Mouse (Mus musculus) kidney, postnatal 36 days (tissue): ENCODE measurements around the gene Birc7.
A peak's percentile ranks its signal among the peaks of the same experiment; 100 is the strongest.

Experiments
- DNase-seq, 2 experiments: peaks; one replicate each; pipeline ENCODE4 v3.0.0; 2021 to 2022; ENCODE audit warnings: mixed read lengths in 2 of 2

Gene Birc7

DNA sequence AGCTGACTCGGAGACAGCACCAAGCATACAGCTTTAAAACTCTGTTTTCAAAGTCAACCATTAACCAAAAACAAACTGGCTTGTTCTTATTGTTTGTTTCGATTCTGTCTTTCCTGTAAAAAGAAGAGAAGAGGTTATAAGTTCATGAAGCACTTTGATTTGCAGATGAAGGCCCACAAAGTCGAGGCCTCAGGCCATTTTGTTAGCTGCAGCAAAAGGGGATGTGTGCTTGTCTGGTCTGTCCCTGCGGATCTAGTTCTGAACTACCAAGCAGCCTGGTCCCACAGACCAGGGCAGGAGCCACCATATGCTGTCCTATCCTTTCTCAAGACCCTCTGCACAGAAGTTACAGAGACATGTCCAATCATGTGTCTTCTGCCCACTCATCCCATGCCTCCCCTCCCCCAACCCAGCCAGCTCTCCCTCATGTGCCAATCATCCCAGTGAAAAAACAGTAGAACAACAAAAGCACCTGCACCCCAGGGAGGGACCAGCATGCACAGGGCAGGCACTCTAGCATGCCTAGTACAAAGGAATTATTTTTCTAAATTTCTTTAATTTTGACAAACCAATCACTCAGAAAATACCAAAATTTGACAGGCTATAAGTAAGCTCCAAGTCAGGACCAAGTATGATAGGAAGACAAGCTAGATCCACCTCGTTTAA lies 23.1 kb upstream of the Birc7 start:
- no peak for DNase-seq

DNA sequence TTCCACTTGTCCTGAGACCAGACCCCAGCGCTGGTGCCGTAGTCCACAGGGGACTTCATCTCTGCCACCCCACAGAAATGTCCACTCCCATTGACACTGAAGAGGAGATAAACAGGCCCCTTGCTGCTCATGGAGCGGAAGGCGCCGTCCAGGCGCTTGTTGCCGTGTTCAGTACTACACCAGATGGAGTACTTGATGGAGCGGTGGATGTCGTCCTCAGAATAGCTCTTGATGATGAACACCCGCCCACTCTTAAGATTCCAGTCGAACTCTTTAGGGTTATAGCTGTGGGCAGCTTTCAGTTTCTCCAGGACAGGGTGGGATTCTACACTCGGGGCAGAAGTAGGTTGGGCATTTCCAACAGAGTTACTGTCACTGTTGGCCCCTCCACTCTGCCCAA lies 17.9 kb upstream of the Birc7 start:
- no peak for DNase-seq

DNA sequence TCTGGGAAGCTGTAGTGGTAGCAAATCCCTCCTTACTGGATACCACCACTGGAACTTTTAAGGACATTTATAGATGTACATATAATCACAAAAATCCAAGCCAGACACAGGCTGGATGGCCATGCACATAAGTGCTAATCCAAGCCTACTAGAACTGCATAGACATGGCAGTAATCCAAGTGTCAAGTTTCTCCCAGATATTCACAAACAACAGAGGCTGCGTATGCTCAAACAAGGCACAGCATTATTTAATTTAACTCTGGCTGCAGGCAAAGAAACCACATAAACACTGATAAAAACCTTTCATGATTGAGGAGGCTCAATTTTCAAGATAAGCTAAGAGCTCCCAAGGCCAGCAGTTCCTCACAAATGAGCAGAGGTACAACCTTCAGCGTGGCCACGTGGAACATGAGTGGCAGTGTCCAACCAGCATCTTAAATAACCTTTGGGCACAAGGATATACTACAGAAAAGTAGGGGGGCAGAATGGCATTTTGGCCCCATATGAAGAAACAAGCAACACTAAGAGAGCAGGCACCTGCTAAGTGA lies 12.9 kb upstream of the Birc7 start:
- no peak for DNase-seq

DNA sequence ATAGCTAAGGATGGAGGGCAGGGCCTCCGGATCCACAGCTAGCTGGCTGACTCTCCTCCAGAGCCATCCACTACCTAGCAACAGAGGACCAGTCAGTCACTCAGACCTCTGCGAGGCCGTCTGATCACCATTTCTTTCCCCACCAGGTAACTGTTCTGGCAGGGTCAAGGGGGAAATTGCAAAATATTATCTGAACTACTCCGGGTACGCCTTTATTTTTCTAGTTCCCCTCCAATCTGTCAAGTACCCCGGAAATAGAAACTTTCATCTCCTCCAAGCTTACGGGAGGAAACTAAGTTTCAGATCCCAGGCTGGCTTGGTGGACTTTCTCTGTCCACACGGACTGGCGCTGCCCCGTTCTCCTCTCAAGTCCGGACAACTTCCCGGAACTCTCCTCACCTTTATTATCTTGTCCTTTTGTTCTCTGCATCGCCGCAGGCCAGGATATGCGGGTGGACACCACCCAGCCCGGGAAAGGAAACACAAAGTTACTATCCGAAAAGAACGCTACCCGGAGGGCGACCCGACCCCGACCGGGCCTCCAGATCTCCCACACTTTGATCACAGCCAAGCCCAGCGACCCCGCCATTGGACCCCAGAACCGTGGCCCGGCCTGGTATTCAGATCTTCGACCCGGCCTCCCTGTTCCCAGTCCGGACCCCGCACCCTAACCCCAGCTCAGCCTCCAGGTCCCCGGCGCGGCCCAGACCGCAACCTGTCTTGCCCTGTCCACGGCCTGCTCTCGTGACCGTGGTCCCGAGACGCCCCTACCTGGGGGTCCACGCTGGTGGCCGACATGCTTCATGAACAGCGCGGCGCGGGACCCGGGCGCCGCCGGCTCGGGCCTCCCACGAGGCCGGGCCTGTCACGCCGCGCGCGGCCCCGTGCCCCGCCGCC lies 8.7 kb upstream of the Birc7 start:
- DNase-seq: peak; percentile 19 to 36

DNA sequence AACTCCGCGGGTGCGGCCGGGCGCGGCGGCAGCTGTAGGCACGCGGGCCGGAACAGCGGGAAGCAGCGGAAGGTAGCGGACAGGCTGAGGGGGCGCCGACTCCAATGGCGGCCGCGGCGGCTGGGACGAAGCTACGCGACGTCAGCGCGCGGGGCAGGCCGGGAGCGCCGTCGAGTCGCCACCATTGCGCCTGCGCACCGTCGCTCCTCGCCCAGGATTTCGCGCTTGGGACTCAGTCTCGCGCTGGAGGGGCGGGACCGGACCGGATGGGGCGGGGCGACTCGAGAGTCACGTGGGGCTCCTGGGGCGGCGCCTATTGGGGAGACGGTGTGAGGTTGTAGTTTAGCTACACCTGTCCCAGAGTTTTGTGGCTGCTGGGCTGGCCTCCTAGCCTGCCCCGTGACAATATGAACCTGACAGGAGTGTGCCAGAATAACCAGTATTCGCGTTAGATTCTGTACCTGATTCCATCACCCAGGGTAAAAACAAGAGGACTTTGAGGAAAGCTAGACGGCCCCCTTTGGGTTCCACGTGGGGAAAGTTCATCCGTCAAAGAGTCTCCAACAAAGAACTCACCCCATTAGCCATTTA lies 7.9 kb upstream of the Birc7 start, which contains the start of gene Ythdf1:
Ythdf1 (minus strand) TSS at position 140 of the 591 bp plus-strand sequence.
- DNase-seq: peak; percentile 97 to 99

DNA sequence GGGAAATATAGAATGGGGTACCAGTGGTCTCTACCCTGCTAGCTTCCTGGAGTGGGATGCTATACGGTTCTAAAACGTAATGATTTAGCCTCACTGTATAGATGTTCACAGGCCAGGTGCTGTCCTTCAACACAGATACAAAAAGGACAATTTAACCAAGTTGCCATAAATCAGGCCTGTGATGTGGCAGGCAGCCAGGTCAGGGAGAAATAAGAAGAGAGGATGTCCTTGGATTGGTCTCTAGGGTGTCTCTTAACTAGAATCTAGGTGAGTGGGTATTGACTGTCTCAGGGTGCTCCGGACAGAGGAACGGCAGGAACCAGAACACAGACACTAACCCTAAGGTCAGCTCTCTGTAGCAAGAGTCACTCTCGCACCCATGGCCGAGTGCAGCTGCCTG lies 6.1 kb upstream of the Birc7 start:
- no peak for DNase-seq

DNA sequence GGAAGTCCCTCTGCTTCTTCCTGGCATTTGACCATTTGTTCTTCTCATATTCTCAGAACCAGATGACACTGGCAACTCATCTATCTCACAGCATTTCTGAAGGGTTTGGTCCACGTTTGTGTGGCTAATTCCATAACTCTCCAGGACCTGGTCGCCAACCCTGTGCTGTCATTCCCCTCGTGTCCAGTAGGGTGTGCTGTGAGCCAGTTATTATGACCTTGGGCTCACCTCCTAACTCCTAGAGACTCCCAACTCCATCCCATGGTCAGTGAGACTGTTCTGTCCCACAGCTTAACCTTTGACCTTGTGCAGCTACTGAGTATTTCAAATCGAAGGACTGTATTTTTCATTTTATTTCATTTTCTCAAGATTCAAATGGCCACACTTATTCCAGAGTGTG lies 3.6 kb upstream of the Birc7 start:
- DNase-seq: peak; percentile 69 to 84

DNA sequence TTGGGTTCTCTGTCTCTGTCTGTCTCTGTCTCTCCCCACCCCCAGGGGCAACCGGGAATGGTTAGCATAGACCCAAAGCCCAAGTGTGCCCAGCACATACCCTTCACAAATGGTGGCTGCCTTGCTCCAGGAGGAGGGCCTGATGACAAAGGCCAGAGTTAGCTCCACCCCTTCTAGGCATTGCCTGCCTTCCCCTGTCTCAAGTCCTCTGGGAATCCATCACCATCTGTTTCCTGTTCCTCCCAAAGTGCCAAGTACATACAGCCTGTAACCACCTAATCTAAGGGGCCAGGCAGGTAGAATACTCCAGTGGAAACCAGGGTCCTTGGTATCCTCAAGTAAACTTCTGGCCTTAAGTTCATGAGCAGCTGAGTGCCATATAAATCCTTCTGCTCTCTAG lies 3.6 kb downstream of the Birc7 start:
- DNase-seq: no peak

DNA sequence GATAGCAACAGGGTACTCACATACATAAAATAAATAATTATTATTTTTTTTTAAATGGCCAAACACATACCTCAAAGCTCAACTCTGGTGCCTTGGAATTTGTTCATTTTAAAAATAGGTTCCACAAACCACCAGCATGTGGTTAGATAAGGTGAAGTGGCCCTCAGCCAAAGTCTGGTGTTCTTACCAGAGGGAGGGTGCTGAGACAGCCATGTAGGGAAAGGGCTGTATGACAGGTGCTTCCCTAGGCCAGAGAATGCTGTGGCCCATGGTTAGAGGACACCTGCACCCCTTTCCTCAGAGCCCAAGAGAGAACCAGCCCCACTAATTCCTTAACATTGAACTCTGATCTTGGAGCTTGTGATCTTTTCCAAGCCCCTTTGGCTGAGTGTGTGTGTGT lies 11.4 kb downstream of the Birc7 start:
- no peak for DNase-seq

DNA sequence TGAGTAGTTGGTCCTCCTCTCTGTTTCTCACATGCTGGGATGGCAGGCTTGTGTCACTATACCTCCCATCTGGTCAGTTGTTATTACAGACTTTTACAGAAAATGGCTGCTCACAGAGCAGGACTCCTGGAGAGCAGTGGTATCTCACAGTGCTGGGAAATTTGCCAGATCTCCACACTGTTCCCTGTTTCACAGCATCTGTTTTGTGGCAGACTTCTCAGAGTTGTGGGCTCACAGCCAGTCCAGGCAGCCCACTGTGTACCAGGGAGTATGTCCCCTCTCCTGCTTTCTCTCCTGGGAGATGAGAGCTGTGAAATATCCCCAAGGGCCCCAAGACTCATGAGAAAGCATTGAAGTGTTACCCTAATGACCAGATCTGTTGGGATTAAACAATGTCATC lies 13.0 kb downstream of the Birc7 start:
- no peak for DNase-seq

DNA sequence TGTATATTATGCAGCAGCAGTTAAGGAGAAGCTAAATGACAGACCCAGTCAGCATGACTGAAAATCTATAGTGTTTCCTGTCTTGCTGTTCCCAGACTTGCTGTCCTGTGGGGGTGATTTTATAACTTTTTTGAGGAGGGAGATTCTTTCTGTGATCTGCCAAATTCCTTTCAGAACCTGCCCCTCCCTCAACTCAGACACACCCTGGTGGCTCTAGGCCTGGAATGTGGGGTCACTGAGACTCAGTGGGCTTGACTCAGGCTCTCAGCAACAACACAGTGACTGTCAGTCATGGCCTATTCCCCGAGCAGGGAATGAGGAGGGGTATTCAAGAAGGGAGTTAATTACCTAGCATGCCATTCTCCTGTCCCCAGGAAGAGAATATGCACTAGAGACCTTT lies 21.1 kb downstream of the Birc7 start:
- DNase-seq: no peak

DNA sequence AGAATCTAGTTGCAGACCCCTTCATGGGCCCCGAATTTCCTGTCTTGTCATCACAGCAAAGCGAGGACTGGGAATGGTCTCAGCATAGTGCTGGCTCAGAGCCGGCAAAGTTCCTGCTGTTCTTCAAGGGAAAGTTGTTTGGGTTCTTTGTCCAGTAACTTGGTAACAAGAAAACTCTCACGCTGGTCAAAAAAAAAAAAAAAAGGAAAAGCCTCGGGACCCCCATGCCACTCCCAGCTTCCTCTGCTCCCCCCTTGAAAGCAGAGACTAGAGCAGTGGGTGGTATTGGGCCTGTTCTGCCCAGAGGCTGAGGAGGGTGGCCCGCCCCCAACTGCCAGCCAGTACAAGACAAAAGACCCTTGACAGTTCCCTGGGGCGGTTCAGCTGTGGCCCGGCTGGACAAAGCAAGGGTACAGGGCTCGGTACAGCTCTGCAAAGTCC lies 23.9 kb downstream of the Birc7 start:
- DNase-seq: no peak

DNA sequence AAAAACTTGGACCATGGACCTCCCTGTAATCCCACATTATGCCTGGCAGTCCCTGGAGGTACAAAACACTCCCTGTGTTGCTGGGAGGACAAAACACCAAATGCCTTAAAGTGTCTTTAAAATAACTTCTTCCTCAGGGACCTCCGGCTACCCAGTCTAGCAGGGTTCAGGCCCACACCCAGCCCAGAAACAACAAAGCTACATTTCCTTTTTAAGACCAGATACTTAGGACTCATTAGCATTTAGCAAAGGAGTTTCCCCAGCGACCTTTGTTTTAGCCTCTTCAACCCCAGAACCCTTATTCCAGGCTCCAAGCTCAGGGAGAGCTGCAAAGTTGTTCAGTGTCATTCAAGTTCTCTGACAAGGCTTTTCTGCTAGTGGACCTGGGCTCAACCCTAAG lies 24.8 kb downstream of the Birc7 start:
- no peak for DNase-seq

DNA sequence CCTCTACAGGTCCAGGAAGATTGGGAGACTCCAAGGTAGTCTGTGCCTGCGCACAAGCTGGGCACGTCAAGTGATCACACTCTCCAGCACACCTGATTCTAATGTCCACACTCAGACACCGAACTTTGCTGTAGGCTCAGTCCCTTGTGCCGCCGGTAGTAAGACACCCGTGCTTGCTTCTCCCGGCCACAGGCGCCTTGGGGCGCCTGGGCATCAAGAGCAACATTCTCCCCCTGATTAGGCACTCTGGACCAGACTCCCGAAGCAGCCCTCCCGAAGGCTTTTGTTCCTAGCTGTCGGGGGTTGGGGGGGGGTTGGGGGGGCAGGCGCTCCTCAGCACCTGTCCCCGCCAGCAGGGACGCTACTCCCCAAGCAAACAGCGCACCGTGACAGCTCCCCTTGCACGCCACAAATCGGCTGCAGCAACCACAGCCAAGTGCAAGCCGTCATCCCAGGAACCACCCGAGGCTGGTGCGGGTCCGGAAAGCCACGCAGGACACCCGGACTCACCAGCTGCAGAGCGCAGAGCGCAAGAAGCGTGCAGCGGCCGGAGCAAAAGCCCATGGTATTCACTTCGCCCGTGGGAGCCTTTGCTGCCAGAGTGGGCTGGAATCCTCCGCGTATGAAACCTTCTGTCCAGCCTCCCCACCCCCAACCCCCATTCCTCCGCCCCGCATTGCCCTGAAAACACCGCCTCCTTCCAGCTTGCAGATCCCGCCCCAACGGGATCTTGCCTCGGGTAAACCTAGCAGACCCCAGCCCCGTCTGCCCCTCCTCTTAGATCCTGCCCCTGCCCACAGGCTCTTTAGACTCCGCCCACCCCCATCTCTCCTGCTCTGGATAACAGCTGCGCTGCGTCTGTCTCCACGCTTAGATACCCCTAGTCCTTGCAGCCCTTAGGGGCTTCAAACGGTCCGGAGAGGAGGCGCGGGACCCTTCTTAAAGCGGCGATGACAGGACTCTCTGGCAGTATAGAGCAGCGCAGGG lies 25.5 kb downstream of the Birc7 start, which contains the start of gene Nkain4:
Nkain4 (minus strand) TSS at position 639 of the 987 bp plus-strand sequence.
- peak; percentile 8 to 37 for DNase-seq

DNA sequence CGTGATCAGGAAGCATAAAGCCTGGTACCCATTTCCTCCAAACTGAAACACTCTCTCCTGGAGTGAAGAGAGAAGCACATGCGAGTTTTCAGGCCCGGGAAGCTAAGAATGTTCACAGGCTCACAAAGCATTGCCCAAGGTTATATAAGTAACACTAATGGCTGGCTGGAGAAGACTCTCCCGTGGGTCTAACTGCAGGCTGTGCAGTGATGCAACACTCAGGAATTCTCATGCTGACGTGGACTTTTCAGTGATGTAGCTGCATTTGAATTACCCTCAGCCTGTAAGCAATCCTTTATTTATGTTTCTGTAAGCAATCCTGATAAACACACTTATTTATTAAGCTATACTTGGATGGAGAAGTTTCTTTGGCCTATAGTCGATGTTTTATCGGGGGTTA lies 30.8 kb downstream of the Birc7 start:
- DNase-seq: no peak

DNA sequence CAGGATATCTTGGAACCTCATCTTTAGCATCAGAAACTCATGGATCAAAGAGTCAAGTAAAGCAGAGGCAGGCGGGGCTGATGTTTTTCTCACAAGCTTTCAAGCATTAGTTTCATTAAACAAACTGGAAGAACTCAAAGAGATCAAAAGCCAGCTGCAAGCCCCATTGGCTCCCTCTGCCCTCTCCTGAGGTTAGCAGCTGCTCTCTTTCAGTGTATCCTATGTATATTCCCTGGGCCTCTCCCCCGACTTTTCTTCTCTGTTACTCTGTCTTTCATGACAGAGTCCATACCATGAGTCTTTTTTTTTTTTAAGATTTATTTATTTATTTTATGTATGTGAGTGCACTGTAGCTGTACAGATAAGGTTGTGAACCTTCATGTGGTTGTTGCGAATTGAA lies 31.4 kb downstream of the Birc7 start:
- no peak for DNase-seq

DNA sequence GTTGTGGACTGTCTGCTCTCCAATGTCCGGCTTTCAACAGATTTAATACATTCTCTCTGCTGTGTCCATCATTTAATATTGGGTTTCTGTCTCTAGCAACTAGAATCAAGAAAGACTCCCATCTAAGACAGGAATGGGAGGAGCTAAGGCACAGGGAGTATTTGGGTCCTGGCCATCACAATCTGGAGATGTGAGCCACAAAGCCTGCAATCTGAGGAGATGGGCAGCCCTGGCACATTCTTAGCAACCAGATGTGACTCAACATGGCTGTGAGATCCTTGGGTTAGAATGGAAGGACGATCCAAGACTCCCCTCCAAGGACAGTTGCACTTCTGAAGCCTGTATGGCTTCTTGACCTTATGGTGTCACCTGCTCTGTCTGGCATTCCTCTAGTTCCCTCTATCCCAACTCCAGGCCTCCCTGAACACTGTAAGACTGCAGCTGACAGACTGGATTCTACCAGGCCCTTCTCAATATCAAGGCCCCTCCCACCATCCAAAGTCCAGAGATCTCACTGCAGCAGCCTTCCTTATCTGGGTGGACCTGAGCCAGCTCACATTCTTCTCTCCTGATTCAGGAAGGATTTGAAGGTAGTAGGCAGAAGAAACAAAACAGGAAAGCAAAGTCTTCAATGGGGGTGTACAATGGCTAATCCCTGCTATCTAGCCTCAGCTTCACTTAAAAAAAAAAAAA lies 33.9 kb downstream of the Birc7 start:
- peak; percentile 30 to 45 for DNase-seq

DNA sequence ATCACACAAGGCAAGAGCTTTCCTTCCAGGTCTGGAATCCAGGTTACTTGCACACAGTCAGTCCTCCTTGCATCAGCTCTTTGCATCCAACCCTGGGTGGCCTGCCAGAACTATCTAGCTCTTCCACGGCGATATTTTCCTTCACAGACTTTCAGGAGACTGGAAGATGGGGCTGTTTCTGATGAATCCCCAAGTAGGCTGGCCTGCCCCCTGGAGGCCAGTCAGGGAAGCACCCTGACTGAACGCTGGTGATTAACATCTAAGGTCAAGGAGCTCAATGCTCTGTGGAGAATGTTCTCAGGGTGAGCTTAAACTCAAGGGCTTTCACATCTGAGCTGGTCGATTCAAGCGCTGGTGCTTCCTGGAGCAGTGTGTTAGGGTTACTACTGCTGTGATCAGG lies 35.1 kb downstream of the Birc7 start:
- peak; percentile 69 to 88 for DNase-seq

DNA sequence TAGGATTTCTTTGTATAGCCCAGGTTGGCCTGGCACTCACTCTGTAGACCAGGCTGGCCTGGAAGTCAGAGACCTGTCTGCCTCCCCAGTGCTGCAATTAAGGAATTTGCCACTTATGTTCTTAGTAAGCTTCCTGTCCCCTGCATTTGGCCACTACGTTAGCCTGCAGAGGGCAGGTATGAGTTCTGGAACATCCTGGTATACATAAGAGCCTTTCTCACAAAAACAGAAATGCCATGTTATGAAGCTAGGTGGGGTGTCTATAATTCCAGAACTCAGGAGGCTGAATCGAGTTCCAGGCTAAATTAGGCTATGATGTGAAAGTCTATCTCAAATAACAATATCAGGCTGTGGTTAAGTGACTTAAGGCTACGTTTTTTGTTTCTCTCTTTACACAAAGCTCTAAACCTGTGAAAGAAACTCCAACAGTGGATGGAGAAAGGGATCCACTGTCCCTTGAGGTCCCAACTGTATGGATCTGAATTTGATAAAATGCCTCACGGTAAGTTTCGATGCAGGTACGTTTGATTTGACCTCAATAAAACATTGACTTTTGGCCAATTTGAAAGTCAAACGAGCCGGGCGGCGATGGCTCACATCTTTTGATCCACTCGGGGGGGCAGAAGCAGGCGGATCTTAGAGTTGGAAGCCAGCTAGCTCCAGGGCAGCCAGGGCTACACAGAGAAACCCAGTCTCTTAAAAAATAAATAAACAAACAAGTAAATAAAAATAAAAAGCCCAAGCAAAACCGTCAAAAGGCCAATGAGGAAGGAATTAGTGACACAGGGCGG lies 37.5 kb downstream of the Birc7 start:
- peak; percentile 29 to 44 for DNase-seq

DNA sequence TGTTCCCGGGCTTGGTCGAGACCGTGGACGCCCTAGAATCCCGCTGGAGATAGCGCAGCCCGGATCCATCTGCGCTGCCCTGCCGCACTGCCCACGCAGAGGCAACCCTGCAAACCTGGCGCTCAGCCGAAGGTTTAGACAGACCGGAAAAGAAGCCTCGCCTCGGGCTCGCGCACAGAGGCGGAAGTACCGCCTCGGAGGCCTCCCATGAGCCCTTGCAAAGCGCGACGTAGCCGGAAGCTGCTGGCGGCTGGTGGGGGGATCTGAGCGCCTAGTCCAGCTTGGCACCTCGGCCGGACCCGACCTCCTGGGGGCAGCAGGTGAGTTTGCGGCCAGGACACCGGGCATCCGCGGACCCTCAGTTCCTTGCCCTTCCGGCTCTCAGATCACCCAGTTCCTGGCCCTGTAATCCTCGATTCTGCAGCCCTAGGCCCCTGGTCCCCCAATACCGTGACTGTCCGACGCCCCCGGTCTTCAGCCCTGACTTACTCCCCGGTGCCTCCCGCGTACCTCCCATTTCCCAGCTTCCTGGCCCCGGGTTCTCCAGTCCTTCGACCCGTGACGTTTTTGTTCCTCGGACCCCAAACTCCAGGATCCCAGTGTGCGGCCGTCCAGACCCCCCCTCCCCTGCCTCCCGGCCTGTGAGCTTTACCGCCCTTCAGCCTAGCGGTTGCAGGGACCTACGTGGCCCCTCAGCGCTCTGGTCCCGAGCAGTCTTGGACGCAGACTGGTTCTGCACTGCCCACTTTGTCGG lies 38.4 kb downstream of the Birc7 start, which contains the start of gene Arfgap1:
Arfgap1 (plus strand) TSS at position 216 of the 754 bp plus-strand sequence.
- peak; percentile 94 to 96 for DNase-seq
